Mouse (Mus musculus) adrenal gland, adult 8-10 months (tissue): ENCODE results near the gene Ubald2. TPM values are rescaled to one million over a fixed set of nuclear protein-coding genes. Genes with fewer than 3 reads are reported as not detected.
"Not testable (repeated sequence)": the region's sequence is repeated elsewhere in the genome, so short reads cannot be mapped to it uniquely, and the experiment has no call there.

ENCODE experiments used
- DNase-seq: peaks from one replicate; pipeline ENCODE4 v3.0.0; 2022
- total RNA-seq, 4 experiments: library from RNA; stranded (reverse); gene quantifications; 2 replicates each; pipeline ENCODE4 v1.2.4; 2022

Gene Ubald2
- total RNA-seq, 4 experiments from 2014 or later: 26.1 to 36.2 (median 29.8) TPM

- DNase-seq: peak; percentile 63
These were observed 29.9 kb downstream of the Ubald2 start for GRCm38 (mm10) chr11:116463833-116464232.

- no peak for DNase-seq
These were observed 32.2 kb downstream of the Ubald2 start, which contains the start of gene Qrich2 for GRCm38 (mm10) chr11:116466141-116466540. Gene Qrich2, minus strand, starts transcription at chr11:116466241.

- not testable (repeated sequence) for DNase-seq
These were observed 34.4 kb downstream of the Ubald2 start for GRCm38 (mm10) chr11:116468338-116468737.

- no peak for DNase-seq
These were observed 36.4 kb downstream of the Ubald2 start for GRCm38 (mm10) chr11:116470249-116470648.

- no peak for DNase-seq
These were observed 37.0 kb downstream of the Ubald2 start for GRCm38 (mm10) chr11:116470896-116471295.

- no peak for DNase-seq
These were observed 38.4 kb downstream of the Ubald2 start for GRCm38 (mm10) chr11:116472275-116472674.

GRCm38 (mm10) chr11:116476041-116476440 lies 42.1 kb downstream of the Ubald2 start:
- no peak for DNase-seq

GRCm38 (mm10) chr11:116476696-116477095 lies 42.8 kb downstream of the Ubald2 start:
- DNase-seq: no peak

GRCm38 (mm10) chr11:116477160-116477759 lies 43.4 kb downstream of the Ubald2 start:
- no peak for DNase-seq

- DNase-seq: no peak
These were observed 45.1 kb downstream of the Ubald2 start for GRCm38 (mm10) chr11:116478978-116479377.

GRCm38 (mm10) chr11:116479832-116480231 lies 45.9 kb downstream of the Ubald2 start:
- DNase-seq: no peak

GRCm38 (mm10) chr11:116480975-116481374 lies 47.1 kb downstream of the Ubald2 start:
- DNase-seq: no peak

- no peak for DNase-seq
These were observed 47.9 kb downstream of the Ubald2 start for GRCm38 (mm10) chr11:116481776-116482175.

GRCm38 (mm10) chr11:116484261-116484660 lies 50.4 kb downstream of the Ubald2 start:
- DNase-seq: no peak

- DNase-seq: no peak
These were observed 54.3 kb downstream of the Ubald2 start for GRCm38 (mm10) chr11:116488207-116488606.

Other genes starting within 250 kb of the Ubald2 start
- 10 to 100 TPM; 20.4 to 26.3 (median 23.6) TPM for gene Ten1, start 235.2 kb upstream of the Ubald2 start, total RNA-seq
- 100 to 1,000 TPM; 158 to 197 (median 185) TPM for gene Acox1, start 235.0 kb upstream of the Ubald2 start, total RNA-seq
- gene Evpl, start 196.0 kb upstream of the Ubald2 start, total RNA-seq: 1 to 10 TPM; 1.0 to 2.4 (median 2.1) TPM
- 10 to 100 TPM; 75.4 to 88.7 (median 83.0) TPM for gene Srp68, start 159.9 kb upstream of the Ubald2 start, total RNA-seq
- gene Galr2, start 153.2 kb upstream of the Ubald2 start, total RNA-seq: under 1 TPM in 3 of 4 experiments, not detected in 1; 0.12 to 0.28 (median 0.13) TPM
- 10 to 100 TPM; 61.0 to 83.9 (median 72.6) TPM for gene Exoc7, start 126.9 kb upstream of the Ubald2 start, total RNA-seq
- under 1 TPM in 2 of 4 experiments, not detected in 2; 0.09 to 0.21 TPM for gene Foxj1, start 98.7 kb upstream of the Ubald2 start, total RNA-seq
- gene Rnf157, start 21.1 kb upstream of the Ubald2 start, total RNA-seq: 10 to 100 TPM in 2 of 4 experiments, 1 to 10 TPM in 2; 4.8 to 16.9 (median 9.3) TPM
- under 1 TPM in 1 of 4 experiments, not detected in 3; 0.11 TPM for gene Qrich2, start 32.1 kb downstream of the Ubald2 start, total RNA-seq
- gene Prpsap1, start 60.1 kb downstream of the Ubald2 start, total RNA-seq: 100 to 1,000 TPM; 104 to 122 (median 111) TPM
- gene Sphk1, start 96.8 kb downstream of the Ubald2 start, total RNA-seq: 1 to 10 TPM; 3.0 to 4.7 (median 3.5) TPM
- 10 to 100 TPM; 26.5 to 38.4 (median 33.9) TPM for gene Ube2o, start 147.4 kb downstream of the Ubald2 start, total RNA-seq
- not detected for gene Aanat, start 152.3 kb downstream of the Ubald2 start, total RNA-seq
- gene Rhbdf2, start 192.9 kb downstream of the Ubald2 start, total RNA-seq: 10 to 100 TPM; 13.3 to 20.5 (median 15.0) TPM
- 10 to 100 TPM; 16.6 to 27.2 (median 22.8) TPM for gene Prcd, start 219.4 kb downstream of the Ubald2 start, total RNA-seq
- gene Cygb, start 220.2 kb downstream of the Ubald2 start, total RNA-seq: 10 to 100 TPM; 33.4 to 64.8 (median 48.2) TPM